Comparison of ENCODE assay signal across 14 mouse cellular contexts in the genomic region with DNA sequence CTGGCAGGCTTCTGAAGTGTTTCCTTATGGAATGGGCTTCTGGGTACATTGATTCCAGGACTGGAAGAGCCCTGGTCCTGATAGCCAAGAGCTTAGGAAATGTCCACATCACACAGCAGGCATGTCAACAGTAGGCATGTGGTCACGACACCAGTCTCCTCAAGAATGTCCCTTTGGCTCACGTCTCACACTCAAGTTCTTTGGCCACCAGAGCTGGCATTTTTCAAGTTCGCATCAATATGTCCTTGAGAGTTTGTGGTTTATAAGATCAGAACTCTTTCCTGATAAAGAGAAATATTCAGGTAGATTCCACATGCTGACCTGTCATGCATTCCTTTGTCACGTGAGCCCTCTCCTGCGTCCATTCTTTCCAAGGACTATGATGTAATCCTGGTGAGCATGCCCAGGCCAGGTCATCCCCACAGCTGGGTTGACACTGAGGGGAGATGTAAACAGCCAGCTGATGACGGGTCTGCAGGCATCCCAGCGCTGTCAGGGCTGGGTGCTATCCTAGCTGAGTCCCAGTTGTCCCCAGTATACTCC. TPM values are rescaled to one million over a fixed set of nuclear protein-coding genes. Genes with fewer than 3 reads are reported as not detected.
DNase-seq lines count a peak whose midpoint lies in the region; ATAC-seq and TF ChIP-seq lines count a peak whose summit lies in the region.
"Had no signal": no experiment of that assay in that cellular context is flagged by ENCODE, and none has a peak within 500 bp of the region (broad histone marks: within the 10 kb centered on the region; RNA-seq: fewer than 3 reads in every experiment).

No protein-coding gene starts in this region.

- H3K9me3 ChIP-seq in heart, postnatal 0 days (replicated peaks; ENCODE audit: control insufficient read depth, low read length): no peaks in the 10 kb centered on the region
- H3K9me3 ChIP-seq in forebrain, postnatal 0 days (ENCODE audit: low read length): no peaks in the 10 kb centered on the region
- H3K9me3 ChIP-seq in lung, embryonic 16.5 days (ENCODE audit: control insufficient read depth, low read length): no peaks in the 10 kb centered on the region
- H3K9me3 ChIP-seq: embryonic facial prominence, embryonic 15.5 days; liver, embryonic 15.5 days had no signal

- H3K4me3 ChIP-seq in heart, postnatal 0 days (ENCODE audit: low read depth, low read length): no peak overlapping the region
- no peak overlapping the region for H3K4me3 ChIP-seq in forebrain, postnatal 0 days (ENCODE audit: low read depth, low read length)
- H3K4me3 ChIP-seq in lung, embryonic 16.5 days (ENCODE audit: low read length): no peak overlapping the region
- H3K4me3 ChIP-seq: embryonic facial prominence, embryonic 15.5 days; liver, embryonic 15.5 days had no signal

- no peaks in the 10 kb centered on the region for H3K36me3 ChIP-seq in heart, postnatal 0 days (replicated peaks; ENCODE audit: control insufficient read depth, insufficient read depth, low read length)
- no peaks in the 10 kb centered on the region for H3K36me3 ChIP-seq in forebrain, postnatal 0 days (ENCODE audit: insufficient read depth)
- no peaks in the 10 kb centered on the region for H3K36me3 ChIP-seq in lung, embryonic 16.5 days (ENCODE audit: control insufficient read depth, insufficient read depth, low read length)
- H3K36me3 ChIP-seq: embryonic facial prominence, embryonic 15.5 days; liver, embryonic 15.5 days had no signal

- H3K4me1 ChIP-seq in heart, postnatal 0 days (ENCODE audit: control insufficient read depth, insufficient read depth): no peaks in the 10 kb centered on the region
- H3K4me1 ChIP-seq in forebrain, postnatal 0 days (ENCODE audit: insufficient read depth): peaks cover 12% of the 10 kb centered on the region; the same call in 1 of the 2 replicates
- H3K4me1 ChIP-seq in lung, embryonic 16.5 days (replicated peaks; ENCODE audit: control insufficient read depth, insufficient read depth, low read length): peaks cover 25% of the 10 kb centered on the region

- 52% methylated on average over 7 of the region's 7 CpGs for WGBS in heart, postnatal 0 days
- WGBS in forebrain, postnatal 0 days: 81% methylated on average over 7 of the region's 7 CpGs
- 45% methylated on average over 7 of the region's 7 CpGs for WGBS in lung, embryonic 16.5 days

- H3K27ac ChIP-seq in heart, postnatal 0 days (ENCODE audit: low read depth): no peak overlapping the region
- peak overlapping the region; percentile 85 for H3K27ac ChIP-seq in forebrain, postnatal 0 days (ENCODE audit: low read depth, low read length)
- peak overlapping the region; percentile 89 for H3K27ac ChIP-seq in lung, embryonic 16.5 days (ENCODE audit: low read length)
- H3K27ac ChIP-seq: liver, embryonic 15.5 days had no signal

- ATAC-seq in heart, postnatal 0 days (ENCODE audit: insufficient read depth, low read depth): peak; percentile 47
- ATAC-seq in forebrain, postnatal 0 days: no peak
- ATAC-seq in lung, embryonic 16.5 days (ENCODE audit: low read depth): peak; percentile 74
- ATAC-seq: CD4-positive, CD25-positive, alpha-beta regulatory T cell, adult 4 months; intestine, postnatal 0 days had no signal

- no peaks in the 10 kb centered on the region for H3K27me3 ChIP-seq in heart, postnatal 0 days (ENCODE audit: control insufficient read depth, insufficient read depth, low read length)
- H3K27me3 ChIP-seq in forebrain, postnatal 0 days (ENCODE audit: insufficient read depth, low read length): no peaks in the 10 kb centered on the region
- H3K27me3 ChIP-seq in lung, embryonic 16.5 days (ENCODE audit: control insufficient read depth, insufficient read depth, low read depth, low read length): no peaks in the 10 kb centered on the region
- H3K27me3 ChIP-seq: embryonic facial prominence, embryonic 15.5 days; liver, embryonic 15.5 days had no signal

- DNase-seq in heart, postnatal 0 days (ENCODE audit: low spot score): no peak
- DNase-seq in heart, postnatal 25 days (ENCODE audit: low spot score): no peak
- peak; percentile 19 for DNase-seq in Muller cell, postnatal 12 days (ENCODE audit: inconsistent ontology term)
- DNase-seq in forebrain, postnatal 0 days: no peak
- DNase-seq in cerebellum, postnatal 14 days: no peak
- DNase-seq in natural killer cell, adult 2 months (ENCODE audit: low spot score in 2 of 2): no peak
- no peak for DNase-seq in thymus, postnatal 36 days
- DNase-seq: adrenal gland, postnatal 25 days; cerebellum, adult 11 months had no signal

- no peak overlapping the region for H3K9ac ChIP-seq in heart, postnatal 0 days (replicated peaks; ENCODE audit: low read depth, low read length)
- no peak overlapping the region for H3K9ac ChIP-seq in forebrain, postnatal 0 days
- H3K9ac ChIP-seq in lung, embryonic 16.5 days (ENCODE audit: low read length): no peak overlapping the region
- H3K9ac ChIP-seq: embryonic facial prominence, embryonic 15.5 days; liver, embryonic 15.5 days had no signal

- intact Hi-C loops in heart, postnatal 25 days (cut with DNase I): no loop called here

- no peak for TF ChIP-seq EP300 in heart, postnatal 0 days (IDR thresholded peaks at IDR 0.05; ENCODE audit: low read depth)

- no peak overlapping the region for H3K4me2 ChIP-seq in heart, postnatal 0 days (ENCODE audit: low read depth, low read length)
- no peak overlapping the region for H3K4me2 ChIP-seq in forebrain, postnatal 0 days (ENCODE audit: low read depth)
- no peak overlapping the region for H3K4me2 ChIP-seq in lung, embryonic 16.5 days (ENCODE audit: low read depth, low read length)
- H3K4me2 ChIP-seq: embryonic facial prominence, embryonic 15.5 days; liver, embryonic 15.5 days had no signal

- no peak for TF ChIP-seq CTCF in heart, postnatal 0 days (IDR thresholded peaks at IDR 0.05; ENCODE audit: low read depth)
- TF ChIP-seq CTCF in forebrain, postnatal 0 days (IDR thresholded peaks at IDR 0.05; ENCODE audit: low read depth): no peak

RNA-seq across cellular contexts. Expression of a gene that starts 40.3 kb away (rescaled TPM):
- total RNA-seq in heart, postnatal 0 days (2014; rRNA removed; ENCODE audit: low replicate concordance): 46.9 and 47.7 TPM in 2 replicates
- 9.1 and 10.3 TPM in 2 replicates for polyA plus RNA-seq in heart, postnatal 0 days (2015; fragmentation: Nextera tagmentation; extraction: Ambion mirVana)
- 10 to 100 TPM; 43.6 to 67.0 TPM for total RNA-seq in heart, postnatal 25 days (2021)
- total RNA-seq in forebrain, postnatal 0 days (2014; rRNA removed): 43.5 and 44.5 TPM in 2 replicates
- 16.5 and 16.7 TPM in 2 replicates for polyA plus RNA-seq in forebrain, postnatal 0 days (2015; fragmentation: Nextera tagmentation; extraction: Ambion mirVana)
- 12.9 and 13.7 TPM in 2 replicates for polyA plus RNA-seq in lung, embryonic 16.5 days (2015; fragmentation: Nextera tagmentation; extraction: Ambion mirVana)

RNA-seq across cellular contexts. Expression of a gene that starts 47.3 kb away (rescaled TPM):
- 12.3 and 38.0 TPM in 2 replicates for total RNA-seq in heart, postnatal 0 days (2014; rRNA removed; ENCODE audit: low replicate concordance)
- 13.6 and 13.8 TPM in 2 replicates for polyA plus RNA-seq in heart, postnatal 0 days (2015; fragmentation: Nextera tagmentation; extraction: Ambion mirVana)
- total RNA-seq in heart, postnatal 25 days (2021): 1 to 10 TPM; 3.3 to 3.4 TPM
- 5.8 and 7.6 TPM in 2 replicates for total RNA-seq in forebrain, postnatal 0 days (2014; rRNA removed)
- polyA plus RNA-seq in forebrain, postnatal 0 days (2015; fragmentation: Nextera tagmentation; extraction: Ambion mirVana): 12.0 and 14.3 TPM in 2 replicates
- 32.3 and 32.4 TPM in 2 replicates for polyA plus RNA-seq in lung, embryonic 16.5 days (2015; fragmentation: Nextera tagmentation; extraction: Ambion mirVana)
